Mouse (Mus musculus) CD8-positive naive resting alpha-beta T cell, adult 2 months (primary cell): ENCODE measurements at regions not wholly inside any gene's neighbourhood (a gene's known extent, or its start where the extent isn't known, plus 50 kb on each side); places are given as distances from the start of the nearest gene placed in this dataset.

Source experiments
- DNase-seq, 2 experiments: peaks; one replicate each; pipeline ENCODE4 v3.0.0; 2022; ENCODE audit warnings: low read depth in 2 of 2, low spot score in 2 of 2

DNA sequence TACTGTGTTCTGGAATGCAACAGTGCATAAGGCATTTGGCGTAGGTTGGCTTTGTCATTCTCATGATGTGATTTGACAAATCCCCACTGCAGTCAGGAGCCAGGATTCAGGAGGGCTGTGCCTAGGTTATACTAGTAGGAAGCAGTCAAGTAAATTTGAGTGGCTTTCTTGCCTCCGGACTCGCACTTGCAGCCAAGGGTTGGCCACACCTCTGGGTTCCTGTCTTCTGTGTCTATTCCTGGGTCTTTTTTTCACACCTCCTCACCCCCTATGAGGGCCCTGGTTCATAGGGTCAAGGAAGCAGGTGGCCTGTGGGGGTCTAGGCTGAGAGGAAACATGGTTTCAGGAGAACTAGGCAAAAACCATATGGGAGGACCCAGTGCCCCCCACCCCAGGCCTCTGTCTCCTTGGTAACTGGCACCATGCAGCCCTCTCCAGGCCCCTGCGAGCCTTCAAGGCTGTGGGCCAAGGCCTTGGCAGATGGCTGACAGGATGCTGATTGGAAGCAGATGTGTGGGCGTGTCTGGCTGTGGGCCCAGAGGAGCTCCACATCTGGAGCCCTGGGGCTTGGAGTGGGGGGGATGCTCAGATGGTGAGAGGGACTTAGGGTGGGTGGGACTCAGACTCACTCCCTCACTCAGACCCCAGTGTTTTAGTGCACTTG lies 195.7 kb downstream of the Rgs3 start:
- no peak for DNase-seq

DNA sequence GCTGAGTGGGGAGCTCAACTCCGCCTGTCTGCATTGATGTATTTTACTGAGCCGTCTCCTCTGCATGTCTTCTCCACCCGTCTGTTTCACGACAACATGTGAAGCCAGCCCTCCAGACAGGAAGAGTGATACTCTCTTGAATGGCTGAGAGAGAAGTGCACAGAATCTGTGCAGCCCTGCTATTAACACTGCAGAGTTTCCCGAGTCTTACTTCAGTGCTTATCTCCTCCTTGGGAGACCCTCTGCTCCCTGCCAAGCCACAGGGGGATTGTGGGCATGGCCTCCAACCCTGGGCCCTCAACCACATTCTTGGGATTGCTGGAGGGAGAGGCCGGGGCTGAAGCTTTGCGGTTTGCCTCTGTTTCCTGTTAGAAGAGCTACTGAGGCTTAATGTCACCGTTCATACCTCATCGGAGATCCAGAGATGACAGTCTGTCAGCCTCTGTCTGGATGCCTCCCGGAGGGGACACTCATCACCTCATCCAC lies 197.1 kb downstream of the Rgs3 start:
- DNase-seq, result peak; percentile 21 to 49

DNA sequence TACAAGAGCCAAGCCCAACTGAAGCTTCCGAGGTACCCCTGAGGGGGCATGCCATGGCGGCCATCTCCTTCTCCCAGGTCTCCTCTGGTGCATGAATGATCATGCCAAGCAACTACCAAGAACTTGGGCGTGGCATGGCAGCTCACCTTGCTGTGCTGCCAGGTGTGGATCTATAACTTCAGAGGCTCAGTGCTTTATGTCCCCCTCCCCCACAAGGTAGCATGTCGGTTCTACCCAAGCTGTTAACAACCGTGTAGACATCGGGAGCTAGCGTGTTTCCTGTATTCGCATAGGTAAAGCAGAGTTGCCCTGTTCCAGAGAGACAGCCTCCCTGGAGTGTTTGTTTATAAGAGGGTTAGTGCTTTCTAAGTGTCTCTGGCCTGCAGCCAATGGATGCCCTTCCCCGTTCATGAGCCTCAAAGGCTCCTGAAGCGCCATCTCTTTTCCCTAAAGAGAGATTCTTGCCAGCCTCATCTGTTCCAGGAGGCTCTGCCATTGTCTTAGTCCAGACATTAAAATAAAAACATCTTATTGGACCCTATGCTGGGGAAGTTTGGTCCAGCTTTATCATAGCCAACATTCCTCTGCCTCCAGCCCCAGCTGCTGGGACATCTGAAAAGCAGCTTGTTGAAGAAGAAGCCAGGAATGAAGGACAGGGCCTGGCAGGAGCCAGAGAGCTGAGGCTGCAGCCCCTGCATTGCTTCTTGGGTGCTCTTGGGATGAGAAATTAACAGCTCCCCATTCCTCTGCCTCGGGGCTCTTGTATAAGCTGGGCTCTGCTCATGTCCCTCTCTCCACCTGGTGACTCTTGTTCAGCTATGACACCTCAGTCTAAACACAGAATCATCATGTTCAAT lies 201.3 kb downstream of the Rgs3 start:
- DNase-seq, result no peak

DNA sequence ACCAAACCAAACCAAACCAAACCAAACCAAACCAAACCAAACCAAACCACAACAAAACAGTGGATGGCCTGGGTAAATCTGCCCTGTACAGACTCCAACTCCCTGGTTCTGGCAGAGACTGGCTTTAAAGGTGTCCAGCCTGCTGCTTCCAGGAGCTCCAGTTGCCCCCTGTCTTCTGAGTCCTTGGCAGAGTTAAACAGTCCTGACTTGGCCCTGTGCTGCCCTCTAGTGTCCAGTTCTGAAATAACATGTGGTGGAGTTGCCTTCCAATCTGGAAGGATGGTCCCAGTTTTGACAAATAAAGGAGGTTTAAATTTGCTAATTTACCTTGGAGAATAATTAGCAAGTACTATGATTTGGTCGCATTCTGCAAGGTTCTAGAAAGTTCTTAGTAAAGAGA lies 202.0 kb downstream of the Rgs3 start:
- peak; percentile 73 to 81 for DNase-seq

- DNase-seq, result peak; percentile 57 to 68
Measured at GRCm38 (mm10) chr4:62763990-62764389, 201.4 kb upstream of the Zfp618 start.

DNA sequence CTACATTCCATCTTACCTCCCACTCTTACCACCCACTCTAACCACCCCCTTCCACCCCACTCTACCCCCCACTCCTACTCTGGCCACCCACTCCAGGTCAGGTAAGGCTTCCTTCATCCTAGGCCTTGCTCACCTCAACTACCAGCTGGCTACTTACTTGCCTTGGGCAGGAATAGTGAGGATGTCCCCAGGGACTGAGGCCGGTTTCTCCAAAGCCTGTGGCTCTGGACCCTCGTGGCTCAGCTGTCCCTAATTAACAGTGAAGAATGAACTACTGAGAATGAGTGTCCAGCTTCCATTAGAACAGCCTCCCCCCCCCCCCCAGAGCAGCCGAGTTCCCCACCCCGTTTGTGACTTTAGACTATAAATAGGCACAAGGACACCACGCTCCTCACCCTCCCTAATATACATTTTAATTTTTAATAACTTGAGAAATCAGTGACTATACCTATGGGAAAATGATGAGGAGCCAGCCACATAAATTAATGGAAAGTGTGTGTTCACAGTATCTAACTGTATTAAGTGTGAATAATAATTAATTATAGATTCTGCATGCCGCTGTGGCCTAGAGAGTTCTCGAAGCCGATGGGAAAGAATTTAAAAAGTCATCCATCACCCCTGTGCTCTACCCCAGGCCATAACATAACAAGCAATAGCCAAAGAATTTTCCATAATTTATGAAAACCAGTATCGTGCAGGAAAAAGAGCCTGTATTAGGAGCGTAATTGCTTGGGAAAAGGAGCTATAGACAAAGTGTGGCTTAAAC lies 195.7 kb upstream of the Zfp618 start:
- no peak for DNase-seq

DNA sequence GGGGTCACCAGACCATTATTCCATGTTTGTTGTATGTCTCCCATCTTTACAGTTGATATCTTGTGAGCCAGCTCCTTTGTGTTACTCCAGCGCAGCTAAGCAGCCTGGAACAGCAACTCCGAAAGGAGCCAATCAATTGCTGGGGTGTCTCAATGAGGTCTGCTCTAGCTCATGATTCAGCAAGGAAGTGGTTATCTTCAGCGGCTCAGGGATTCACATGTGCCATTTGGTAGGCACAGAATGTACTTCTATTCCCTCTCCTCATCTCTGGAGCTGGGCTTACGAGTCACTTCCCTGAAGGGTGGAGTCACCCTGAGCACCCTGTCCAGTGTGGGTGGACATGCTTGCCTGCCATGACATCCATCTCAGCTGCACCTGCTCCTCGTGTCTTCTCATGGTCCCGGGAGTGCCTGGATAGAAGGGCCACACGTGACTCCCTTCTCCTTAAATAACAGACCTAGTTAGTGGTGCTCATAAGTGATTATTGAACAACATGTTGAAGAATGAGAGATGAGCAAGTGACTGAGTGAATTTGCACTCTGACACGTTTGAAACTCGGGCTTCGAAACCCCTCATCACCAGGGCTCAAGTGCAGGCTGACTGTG lies 190.3 kb upstream of the Zfp618 start:
- no peak for DNase-seq

DNA sequence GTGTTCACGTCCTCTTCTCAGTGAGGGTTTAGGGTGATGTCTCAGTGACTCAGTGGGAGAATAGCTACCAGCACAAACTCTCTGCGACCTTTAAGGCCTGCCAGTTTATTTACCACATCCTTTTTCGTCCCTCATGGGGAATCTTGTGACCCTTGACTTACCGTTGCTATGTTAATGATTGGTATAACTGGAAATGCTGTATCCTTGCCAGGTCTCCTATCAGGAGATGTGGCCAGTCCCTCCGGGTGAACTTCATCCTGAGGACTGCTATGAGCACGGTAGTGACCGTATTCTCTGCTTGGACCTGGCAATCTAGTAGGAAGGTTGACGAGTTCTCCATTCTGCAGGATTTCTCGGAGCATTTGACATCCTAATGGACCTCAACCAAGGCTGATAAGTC lies 188.5 kb upstream of the Zfp618 start:
- DNase-seq, result no peak

DNA sequence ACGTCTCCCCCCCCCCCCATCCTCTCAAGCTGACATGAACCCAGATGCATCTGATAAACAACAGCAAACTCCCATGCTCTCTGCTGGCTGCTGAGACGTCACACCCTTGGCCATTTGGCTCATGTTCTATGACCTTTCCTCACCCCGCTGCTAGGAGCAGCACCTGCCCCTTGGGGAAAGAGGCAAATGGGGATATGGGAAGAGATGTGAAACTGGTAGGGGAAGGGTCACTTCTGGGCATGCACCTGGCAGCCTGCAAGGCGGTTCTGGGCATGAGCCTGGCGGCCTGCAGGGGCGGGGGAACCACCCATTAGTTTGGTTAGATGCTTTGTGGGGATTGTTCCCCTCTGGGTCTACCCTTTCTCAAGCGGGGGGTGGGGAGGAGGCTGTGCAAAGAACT lies 187.9 kb upstream of the Zfp618 start:
- DNase-seq, result no peak

- DNase-seq, result no peak
Measured at GRCm38 (mm10) chr4:62778621-62779020, 186.8 kb upstream of the Zfp618 start.

DNA sequence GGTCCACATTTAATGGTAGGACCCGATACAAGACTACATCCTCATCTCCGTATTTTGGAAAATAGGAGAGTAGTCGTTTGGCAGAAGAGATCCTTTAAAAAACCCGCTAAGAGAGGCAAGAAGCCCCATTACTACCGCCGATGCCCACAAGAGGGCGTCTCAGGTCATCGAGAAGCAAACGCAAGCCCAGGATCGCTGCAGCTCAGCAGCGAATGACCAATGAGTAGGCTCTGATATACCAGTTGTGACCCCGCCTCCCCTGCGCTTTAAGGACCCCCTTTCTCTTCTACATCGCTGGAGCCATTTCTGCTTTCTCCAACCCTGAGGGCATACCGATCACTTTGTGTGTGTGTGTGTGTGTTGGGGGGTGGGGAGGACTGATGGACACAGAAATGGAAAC lies 185.0 kb upstream of the Zfp618 start:
- peak; percentile 79 to 88 for DNase-seq

GRCm38 (mm10) chr4:62780837-62781236 lies 184.5 kb upstream of the Zfp618 start:
- no peak for DNase-seq

GRCm38 (mm10) chr4:62781309-62781800 lies 184.0 kb upstream of the Zfp618 start:
- DNase-seq, result no peak

GRCm38 (mm10) chr4:62785711-62786110 lies 179.7 kb upstream of the Zfp618 start:
- no peak for DNase-seq

DNA sequence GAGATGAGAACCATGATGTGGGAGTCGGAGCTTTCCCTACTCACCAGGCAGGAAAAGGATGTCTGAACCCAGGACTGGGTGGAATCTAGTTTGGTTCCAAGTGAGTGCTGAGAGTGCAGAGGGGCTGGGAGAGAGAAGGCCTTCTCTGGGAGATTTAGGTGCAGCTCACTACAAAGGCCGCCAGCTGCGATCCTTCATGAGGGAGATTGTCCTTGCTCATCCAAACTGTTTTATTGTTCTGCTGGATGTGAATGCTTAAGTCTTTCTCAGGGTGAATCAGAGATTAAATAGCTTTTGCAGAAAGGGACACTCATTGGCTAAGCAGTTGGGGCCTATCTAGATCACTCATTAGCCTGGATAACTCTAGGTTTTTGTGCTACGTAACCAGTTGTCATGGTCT lies 175.7 kb upstream of the Zfp618 start:
- no peak for DNase-seq

DNA sequence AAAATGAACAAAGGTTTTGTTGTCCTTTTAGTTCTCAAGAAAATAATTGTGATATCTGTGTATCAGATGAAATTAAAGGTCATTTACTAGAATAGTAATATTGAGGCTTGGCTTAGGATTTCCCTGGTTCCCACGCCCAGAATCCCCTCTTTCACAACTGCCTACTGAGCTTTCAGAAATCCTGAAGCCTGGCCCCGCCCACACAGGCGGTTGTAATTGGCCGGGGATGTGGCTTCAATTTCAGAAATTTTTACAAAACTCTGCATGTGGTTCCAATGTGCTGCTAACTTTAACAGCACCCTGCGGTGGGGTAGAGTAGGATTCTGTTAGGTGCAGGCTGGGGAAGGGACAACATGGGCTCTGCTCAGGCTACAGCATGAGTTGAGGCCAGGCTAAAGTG lies 171.8 kb upstream of the Zfp618 start:
- no peak for DNase-seq

DNA sequence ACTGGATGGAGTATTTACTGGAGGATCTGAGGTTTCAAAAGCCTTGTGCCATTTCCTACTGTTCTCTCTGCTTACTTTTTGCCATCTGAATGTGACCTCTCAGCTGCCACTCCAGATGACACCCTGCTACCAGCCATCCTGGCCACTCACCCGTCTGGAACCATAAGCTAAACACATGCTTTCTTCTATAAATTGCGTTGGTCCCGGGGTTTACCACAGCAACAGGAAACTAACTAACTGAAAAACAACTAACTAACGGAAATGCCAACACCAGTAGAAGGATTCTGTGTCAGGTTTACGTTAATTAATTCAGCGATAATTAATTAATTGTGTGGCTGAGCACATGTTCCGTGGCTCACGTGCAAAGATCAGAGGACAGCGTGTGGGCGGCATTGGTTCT lies 169.8 kb upstream of the Zfp618 start:
- DNase-seq, result no peak

- DNase-seq, result no peak
Measured at GRCm38 (mm10) chr4:62799923-62800322, 165.4 kb upstream of the Zfp618 start.

DNA sequence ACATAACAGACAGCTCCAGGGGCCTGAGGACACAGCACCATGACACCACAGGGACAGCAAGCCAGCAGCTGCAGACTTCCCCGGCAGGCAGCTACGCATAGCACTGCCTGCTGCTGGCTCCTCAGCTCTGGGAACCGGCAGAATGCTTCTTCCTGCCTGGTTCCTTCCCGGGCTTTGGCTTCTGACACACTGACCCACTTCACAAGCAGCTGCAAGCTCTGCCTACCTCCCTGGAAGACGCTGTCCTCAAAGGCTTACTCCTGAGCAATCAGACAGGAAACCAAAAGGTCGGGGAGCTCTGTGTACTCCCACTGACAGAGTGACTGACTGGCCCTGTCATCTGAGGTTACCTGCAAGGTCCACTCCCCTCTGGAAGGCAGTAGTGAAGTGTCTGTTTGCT lies 159.5 kb upstream of the Zfp618 start:
- peak; percentile 9 to 25 for DNase-seq

DNA sequence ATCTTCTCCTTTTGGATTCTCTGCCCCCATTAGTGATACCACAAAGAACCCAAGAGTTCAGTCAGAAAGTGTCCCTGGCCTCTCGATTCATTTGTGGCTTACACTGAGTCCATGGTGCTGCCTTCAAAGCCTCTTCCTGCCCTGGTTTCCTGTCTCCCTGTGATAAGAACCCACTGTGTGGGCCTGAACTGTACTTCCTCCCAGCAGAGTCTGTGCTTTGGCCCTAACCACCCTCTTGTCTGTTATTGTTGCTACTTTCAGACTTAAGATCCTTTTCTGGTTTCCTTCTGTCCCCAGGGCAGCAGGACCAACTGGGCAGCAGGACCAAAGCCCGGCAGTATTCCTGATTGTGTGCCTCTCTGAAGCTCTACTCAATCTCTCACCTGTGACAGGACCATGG lies 158.6 kb upstream of the Zfp618 start:
- DNase-seq, result peak in 1 of 2 experiments; percentile 34

- DNase-seq, result no peak
Measured at GRCm38 (mm10) chr4:62807926-62808552, 157.3 kb upstream of the Zfp618 start.
